Mouse (Mus musculus) CH12.LX (cell line): ENCODE results near the gene Pelp1. TPM values are rescaled to one million over a fixed set of nuclear protein-coding genes. Genes with fewer than 3 reads are reported as not detected.

Experiments
- DNase-seq: peaks from one replicate; pipeline ENCODE4 v3.0.0-alpha.2; 2013; ENCODE audit errors: extremely low read depth
- H3K27ac ChIP-seq: 2 replicates; pipeline ENCODE4 v1.5.1; 2012; ENCODE audit warnings: low read depth, mild to moderate bottlenecking, control low read depth, moderate library complexity; ENCODE audit not compliant: insufficient read depth
- H3K27me3 ChIP-seq: replicated peaks from 2 replicates; pipeline ENCODE3; 2012; ENCODE audit warnings: inconsistent platforms
- H3K36me3 ChIP-seq, 2 experiments: replicated peaks in 1 of 2; 2 replicates each; pipeline versions ENCODE3 to v1.6.1; 2012; ENCODE audit warnings: inconsistent platforms in 1 of 2, low read length in 1 of 2, mild to moderate bottlenecking in 1 of 2, mixed read lengths in 1 of 2, moderate library complexity in 1 of 2; ENCODE audit not compliant: control insufficient read depth in 1 of 2, insufficient read depth in 1 of 2
- H3K4me1 ChIP-seq, 2 experiments: 2 replicates each; pipeline ENCODE4 v1.6.1; 2012; ENCODE audit warnings: inconsistent platforms in 1 of 2, moderate library complexity in 1 of 2; ENCODE audit not compliant: insufficient read depth in 2 of 2, control insufficient read depth in 1 of 2
- H3K4me2 ChIP-seq: 2 replicates; pipeline ENCODE4 v1.6.1; 2012; ENCODE audit warnings: low read depth, mild to moderate bottlenecking, control low read depth; ENCODE audit not compliant: poor library complexity, insufficient read depth, severe bottlenecking
- H3K4me3 ChIP-seq, 3 experiments: fragments of 150-350 bp in 1 of 3; sonication (generic) in 1 of 3; replicated peaks in 1 of 3; 2 replicates each; pipeline versions ENCODE3 to v1.5.1; 2011 to 2012; ENCODE audit warnings: low read depth in 2 of 3, low read length in 2 of 3, mild to moderate bottlenecking in 2 of 3, moderate library complexity in 2 of 3, control low read depth in 1 of 3, improper control_type of control experiment in 1 of 3, inconsistent platforms in 1 of 3, mixed read lengths in 1 of 3; ENCODE audit not compliant: poor library complexity in 1 of 3
- H3K79me2 ChIP-seq: replicated peaks from 2 replicates; pipeline ENCODE4 v1.6.1; 2012; ENCODE audit warnings: mild to moderate bottlenecking, moderate library complexity; ENCODE audit not compliant: control insufficient read depth, poor library complexity, insufficient read depth, severe bottlenecking; ENCODE audit errors: extremely low read depth
- H3K9ac ChIP-seq: 2 replicates; pipeline ENCODE4 v1.6.1; 2012; ENCODE audit warnings: low read depth, mild to moderate bottlenecking, control low read depth, moderate library complexity; ENCODE audit not compliant: insufficient read depth
- H3K9me3 ChIP-seq: replicated peaks from 2 replicates; pipeline ENCODE3; 2012; ENCODE audit warnings: low read length, inconsistent platforms, mixed read lengths
- MAFK ChIP-seq: IDR thresholded peaks from 2 replicates; pipeline ENCODE4 v1.6.1; 2011; ENCODE audit warnings: low read length, improper control_type of control experiment; ENCODE audit not compliant: insufficient replicate concordance
- NELFE ChIP-seq: IDR thresholded peaks from 2 replicates; pipeline ENCODE4 v1.6.1; 2011; ENCODE audit warnings: low read depth, low read length, improper control_type of control experiment
- RCOR1 ChIP-seq: conservative IDR thresholded peaks from 2 replicates; pipeline ENCODE4 v1.6.1; 2012; ENCODE audit warnings: low read depth, mild to moderate bottlenecking, inconsistent platforms, low read length, improper control_type of control experiment
- dilution Hi-C: fragments of 300-500 bp; cut with MboI; formaldehyde crosslinking; loops from 2 replicates; pipeline ENCODE4 v1.14.3; 2020; ENCODE audit warnings: low sequenced_read_pairs; ENCODE audit not compliant: extremely low pct_unique_long_range_greater_than_20kb, extremely low pct_ligation_motif_present
- in situ Hi-C: fragments of 300-500 bp; cut with MboI; formaldehyde crosslinking; loops from 3 replicates; pipeline ENCODE4 v1.14.3; 2019; ENCODE audit warnings: low sequenced_read_pairs, low pct_ligation_motif_present, low pct_unique_long_range_greater_than_20kb, mixed read lengths
- polyA plus RNA-seq: library from polyadenylated mRNA; unstranded; fragments of >175 nt; gene quantifications from 2 replicates; pipeline ENCODE4 v1.2.1, GENCODE M21; 2012; ENCODE audit warnings: low read depth; ENCODE audit not compliant: insufficient read length
- total RNA-seq, 2 experiments: library from RNA; depleted of rRNA; stranded (reverse); fragments of 300-350 nt in 1 of 2; fragments of >200 nt in 1 of 2; gene quantifications; 2 replicates each; pipeline ENCODE4 v1.2.3; 2012 to 2014

Gene Pelp1
- total and polyA plus RNA-seq, 3 experiments = 13.2 to 113 (median 33.0) TPM

DNA sequence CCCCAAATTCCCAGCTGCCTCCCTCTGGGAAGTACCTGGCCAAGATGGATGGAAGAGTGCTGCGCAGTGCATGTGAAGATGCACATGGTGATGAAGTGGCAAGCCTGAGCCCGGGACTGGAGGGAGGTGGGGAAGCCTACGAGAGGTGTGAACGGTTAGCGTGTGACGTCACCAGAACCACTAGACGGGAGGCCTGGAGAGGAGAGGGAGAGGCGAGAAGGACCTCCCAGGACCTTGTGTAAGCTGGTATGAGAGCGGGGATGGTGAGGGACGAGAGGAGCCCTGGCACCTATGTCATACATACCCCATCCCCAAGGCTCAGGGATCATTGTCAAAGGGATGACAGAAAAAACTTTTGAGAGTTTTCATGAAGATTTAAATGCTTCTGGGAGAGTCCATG lies 64.8 kb downstream of the Pelp1 start:
- Histone ChIP-seq H3K27me3 (peaks cover 91% of the 10 kb centered on the region), H3K4me3 (no peak overlapping the region)
- in situ Hi-C loops = loop anchor here (5.0 kb wide), 1 partner anchor 52 kb away; no protein-coding TSS in a partner anchor

More for the DNA sequence above, 64.8 kb downstream of the Pelp1 start:
- dilution Hi-C loops = no loop called here
- H3K4me1 ChIP-seq = peaks cover under 1 to 5% of the 10 kb centered on the region in 2 experiments; a peak in 2 of 4 replicates
- TF ChIP-seq NELFE (no peak), MAFK (no peak), RCOR1 (no peak)
- H3K36me3 ChIP-seq = no peaks in the 10 kb centered on the region
- no peak overlapping the region for H3K4me2 ChIP-seq
- no peak overlapping the region for H3K9ac ChIP-seq
- no peaks in the 10 kb centered on the region for H3K9me3 ChIP-seq
- no peak overlapping the region for H3K27ac ChIP-seq
- no peak for DNase-seq
- H3K79me2 ChIP-seq = no peaks in the 10 kb centered on the region

Other genes starting within 250 kb of the Pelp1 start
Only the 20 nearest of the 27 such genes appear.
- 0.51 and 0.55 TPM in 2 replicates for gene Slc16a11, start 197.3 kb downstream of the Pelp1 start, total RNA-seq (2012; rRNA removed)
- not detected in 2 replicates for gene Slc16a11, start 197.3 kb downstream of the Pelp1 start, total RNA-seq (2014; rRNA removed)
- 2.3 and 3.2 TPM in 2 replicates for gene Slc16a11, start 197.3 kb downstream of the Pelp1 start, polyA plus RNA-seq
- gene Slc16a13, start 189.0 kb downstream of the Pelp1 start, total RNA-seq (2012; rRNA removed) = 8.4 and 9.3 TPM in 2 replicates
- 12.0 and 13.8 TPM in 2 replicates for gene Slc16a13, start 189.0 kb downstream of the Pelp1 start, total RNA-seq (2014; rRNA removed)
- gene Slc16a13, start 189.0 kb downstream of the Pelp1 start, polyA plus RNA-seq = 19.0 and 21.1 TPM in 2 replicates
- gene Bcl6b, start 180.2 kb downstream of the Pelp1 start, total RNA-seq (2012; rRNA removed) = 1.7 and 2.2 TPM in 2 replicates
- gene Bcl6b, start 180.2 kb downstream of the Pelp1 start, total RNA-seq (2014; rRNA removed) = 0.54 and 0.71 TPM in 2 replicates
- gene Bcl6b, start 180.2 kb downstream of the Pelp1 start, polyA plus RNA-seq = 0.54 and 0.72 TPM in 2 replicates
- 52.2 and 75.2 TPM in 2 replicates for gene 0610010K14Rik, start 172.1 kb downstream of the Pelp1 start, total RNA-seq (2012; rRNA removed)
- gene 0610010K14Rik, start 172.1 kb downstream of the Pelp1 start, total RNA-seq (2014; rRNA removed) = 23.8 and 27.7 TPM in 2 replicates
- 140 and 153 TPM in 2 replicates for gene 0610010K14Rik, start 172.1 kb downstream of the Pelp1 start, polyA plus RNA-seq
- gene Gm21988, start 170.2 kb downstream of the Pelp1 start, total RNA-seq (2012; rRNA removed) = 2.6 and 3.5 TPM in 2 replicates
- gene Gm21988, start 170.2 kb downstream of the Pelp1 start, total RNA-seq (2014; rRNA removed) = 0.98 TPM in 1 of 2 replicates, not detected in the other
- gene Gm21988, start 170.2 kb downstream of the Pelp1 start, polyA plus RNA-seq = 1.4 and 2.7 TPM in 2 replicates
- gene Rnasek, start 170.2 kb downstream of the Pelp1 start, total RNA-seq (2012; rRNA removed) = 19.9 and 25.6 TPM in 2 replicates
- gene Rnasek, start 170.2 kb downstream of the Pelp1 start, total RNA-seq (2014; rRNA removed) = 5.5 and 9.1 TPM in 2 replicates
- gene Rnasek, start 170.2 kb downstream of the Pelp1 start, polyA plus RNA-seq = 64.8 and 91.3 TPM in 2 replicates
- not detected in 2 replicates for gene Alox12, start 154.7 kb downstream of the Pelp1 start, total RNA-seq (2012; rRNA removed)
- not detected in 2 replicates for gene Alox12, start 154.7 kb downstream of the Pelp1 start, total RNA-seq (2014; rRNA removed)
- gene Alox12, start 154.7 kb downstream of the Pelp1 start, polyA plus RNA-seq = not detected in 2 replicates
- 0.21 TPM in 1 of 2 replicates, not detected in the other for gene Alox12e, start 87.4 kb downstream of the Pelp1 start, total RNA-seq (2012; rRNA removed)
- gene Alox12e, start 87.4 kb downstream of the Pelp1 start, total RNA-seq (2014; rRNA removed) = not detected in 2 replicates
- not detected in 2 replicates for gene Alox12e, start 87.4 kb downstream of the Pelp1 start, polyA plus RNA-seq
- 0.04 TPM in 1 of 2 replicates, not detected in the other for gene Alox15, start 58.0 kb downstream of the Pelp1 start, total RNA-seq (2012; rRNA removed)
- not detected in 2 replicates for gene Alox15, start 58.0 kb downstream of the Pelp1 start, total RNA-seq (2014; rRNA removed)
- not detected in 2 replicates for gene Alox15, start 58.0 kb downstream of the Pelp1 start, polyA plus RNA-seq
- gene Arrb2, start 22.6 kb upstream of the Pelp1 start, total RNA-seq (2012; rRNA removed) = 45.9 and 60.2 TPM in 2 replicates
- gene Arrb2, start 22.6 kb upstream of the Pelp1 start, total RNA-seq (2014; rRNA removed) = 42.1 and 46.0 TPM in 2 replicates
- 89.7 and 101 TPM in 2 replicates for gene Arrb2, start 22.6 kb upstream of the Pelp1 start, polyA plus RNA-seq
- gene Med11, start 41.9 kb upstream of the Pelp1 start, total RNA-seq (2012; rRNA removed) = 52.2 and 59.7 TPM in 2 replicates
- gene Med11, start 41.9 kb upstream of the Pelp1 start, total RNA-seq (2014; rRNA removed) = 70.3 and 79.9 TPM in 2 replicates
- 74.3 and 91.6 TPM in 2 replicates for gene Med11, start 41.9 kb upstream of the Pelp1 start, polyA plus RNA-seq
- 0.08 TPM in 1 of 2 replicates, not detected in the other for gene Zmynd15, start 49.4 kb upstream of the Pelp1 start, total RNA-seq (2012; rRNA removed)
- 0.05 TPM in 1 of 2 replicates, not detected in the other for gene Zmynd15, start 49.4 kb upstream of the Pelp1 start, total RNA-seq (2014; rRNA removed)
- 0.20 and 0.74 TPM in 2 replicates for gene Zmynd15, start 49.4 kb upstream of the Pelp1 start, polyA plus RNA-seq
- gene Cxcl16, start 50.0 kb upstream of the Pelp1 start, total RNA-seq (2012; rRNA removed) = 0.04 and 0.08 TPM in 2 replicates
- not detected in 2 replicates for gene Cxcl16, start 50.0 kb upstream of the Pelp1 start, total RNA-seq (2014; rRNA removed)
- gene Cxcl16, start 50.0 kb upstream of the Pelp1 start, polyA plus RNA-seq = 0.56 and 0.59 TPM in 2 replicates
- 3.6 and 5.5 TPM in 2 replicates for gene Tm4sf5, start 95.2 kb upstream of the Pelp1 start, total RNA-seq (2012; rRNA removed)
- gene Tm4sf5, start 95.2 kb upstream of the Pelp1 start, total RNA-seq (2014; rRNA removed) = 8.8 and 11.7 TPM in 2 replicates
- 24.5 and 32.5 TPM in 2 replicates for gene Tm4sf5, start 95.2 kb upstream of the Pelp1 start, polyA plus RNA-seq
- gene Vmo1, start 104.6 kb upstream of the Pelp1 start, total RNA-seq (2012; rRNA removed) = 0.21 TPM in 1 of 2 replicates, not detected in the other
- 0.70 TPM in 1 of 2 replicates, not detected in the other for gene Vmo1, start 104.6 kb upstream of the Pelp1 start, total RNA-seq (2014; rRNA removed)
- gene Vmo1, start 104.6 kb upstream of the Pelp1 start, polyA plus RNA-seq = 0.36 and 0.63 TPM in 2 replicates
- not detected in 2 replicates for gene Gltpd2, start 109.2 kb upstream of the Pelp1 start, total RNA-seq (2012; rRNA removed)
- not detected in 2 replicates for gene Gltpd2, start 109.2 kb upstream of the Pelp1 start, total RNA-seq (2014; rRNA removed)
- 0.19 TPM in 1 of 2 replicates, not detected in the other for gene Gltpd2, start 109.2 kb upstream of the Pelp1 start, polyA plus RNA-seq
- gene Psmb6, start 115.3 kb upstream of the Pelp1 start, total RNA-seq (2012; rRNA removed) = 921 and 922 TPM in 2 replicates
- 749 and 831 TPM in 2 replicates for gene Psmb6, start 115.3 kb upstream of the Pelp1 start, total RNA-seq (2014; rRNA removed)
- gene Psmb6, start 115.3 kb upstream of the Pelp1 start, polyA plus RNA-seq = 779 and 831 TPM in 2 replicates
- not detected in 2 replicates for gene Gm40193, start 122.9 kb upstream of the Pelp1 start, total RNA-seq (2012; rRNA removed)
- not detected in 2 replicates for gene Gm40193, start 122.9 kb upstream of the Pelp1 start, total RNA-seq (2014; rRNA removed)
- gene Gm40193, start 122.9 kb upstream of the Pelp1 start, polyA plus RNA-seq = not detected in 2 replicates
- 4.0 and 4.8 TPM in 2 replicates for gene Pld2, start 130.0 kb upstream of the Pelp1 start, total RNA-seq (2012; rRNA removed)
- 3.1 and 3.4 TPM in 2 replicates for gene Pld2, start 130.0 kb upstream of the Pelp1 start, total RNA-seq (2014; rRNA removed)
- gene Pld2, start 130.0 kb upstream of the Pelp1 start, polyA plus RNA-seq = 6.6 and 6.7 TPM in 2 replicates
- gene Mink1, start 152.8 kb upstream of the Pelp1 start, total RNA-seq (2012; rRNA removed) = 24.3 and 31.2 TPM in 2 replicates
- gene Mink1, start 152.8 kb upstream of the Pelp1 start, total RNA-seq (2014; rRNA removed) = 11.6 and 15.0 TPM in 2 replicates
- 79.8 and 82.8 TPM in 2 replicates for gene Mink1, start 152.8 kb upstream of the Pelp1 start, polyA plus RNA-seq